Mouse (Mus musculus) ES-E14 (cell line): ENCODE measurements around the gene Tstd1. TPM values are rescaled to one million over a fixed set of nuclear protein-coding genes. Genes with fewer than 3 reads are reported as not detected.

Source experiments
- DNase-seq: peaks from one replicate; pipeline ENCODE4 v3.0.0-alpha.2; 2013; ENCODE audit warnings: low read depth, low spot score
- H3K27ac ChIP-seq: 2 replicates; pipeline ENCODE4 v1.5.1; 2012; ENCODE audit warnings: low read depth, mild to moderate bottlenecking, low read length, moderate library complexity, mixed read lengths; ENCODE audit not compliant: poor library complexity, insufficient read depth, severe bottlenecking
- H3K36me3 ChIP-seq: 2 replicates; pipeline ENCODE4 v1.6.1; 2012; ENCODE audit warnings: mild to moderate bottlenecking, low read length, moderate library complexity, mixed read lengths; ENCODE audit not compliant: control insufficient read depth, poor library complexity, insufficient read depth, severe bottlenecking
- H3K4me1 ChIP-seq, 2 experiments: fragments of 150-350 bp in 1 of 2; sonication (generic) in 1 of 2; 2 replicates each; pipeline ENCODE4 v1.6.1; 2012; ENCODE audit warnings: low read length in 2 of 2, mild to moderate bottlenecking in 1 of 2, mixed read lengths in 1 of 2; ENCODE audit not compliant: control insufficient read depth in 2 of 2, insufficient read depth in 2 of 2, poor library complexity in 1 of 2
- H3K4me3 ChIP-seq, 2 experiments: fragments of 150-350 bp in 1 of 2; sonication (generic) in 1 of 2; 2 replicates each; pipeline ENCODE4 v1.5.1; 2012; ENCODE audit warnings: low read length in 2 of 2, low read depth in 1 of 2, mild to moderate bottlenecking in 1 of 2, mixed read lengths in 1 of 2; ENCODE audit not compliant: insufficient read depth in 1 of 2, poor library complexity in 1 of 2, severe bottlenecking in 1 of 2
- H3K9ac ChIP-seq: 2 replicates; pipeline ENCODE4 v1.6.1; 2012; ENCODE audit warnings: low read depth, mild to moderate bottlenecking, low read length, mixed read lengths; ENCODE audit not compliant: poor library complexity, insufficient read depth, severe bottlenecking
- H3K9me3 ChIP-seq: fragments of 150-350 bp; sonication (generic); 2 replicates; pipeline ENCODE4 v1.6.1; 2012; ENCODE audit warnings: low read depth, mild to moderate bottlenecking, low read length; ENCODE audit not compliant: control insufficient read depth, insufficient read depth
- CHD2 ChIP-seq: IDR thresholded peaks from 2 replicates; pipeline ENCODE4 v1.6.1; 2014; ENCODE audit warnings: mild to moderate bottlenecking, low read depth, low read length, inconsistent platforms
- HCFC1 ChIP-seq: IDR thresholded peaks from 2 replicates; pipeline ENCODE4 v1.6.1; 2012; ENCODE audit warnings: low read length, inconsistent platforms, borderline replicate concordance; ENCODE audit not compliant: insufficient read depth
- MAFK ChIP-seq: IDR thresholded peaks from 2 replicates; pipeline ENCODE4 v1.6.1; 2014; ENCODE audit warnings: mild to moderate bottlenecking, low read depth, low read length, inconsistent platforms; ENCODE audit not compliant: insufficient read depth
- ZC3H11A ChIP-seq: IDR thresholded peaks from 2 replicates; pipeline ENCODE4 v1.6.1; 2012; ENCODE audit warnings: low read depth, mild to moderate bottlenecking, inconsistent platforms, low read length, borderline replicate concordance
- ZNF384 ChIP-seq: IDR thresholded peaks from 2 replicates; pipeline ENCODE4 v1.6.1; 2012; ENCODE audit warnings: low read depth, low read length, inconsistent platforms
- in situ Hi-C, 2 experiments: fragments of 600-800 bp; cut with MboI; formaldehyde crosslinking; loops; one replicate each; pipeline ENCODE4 v1.15.1; 2025; ENCODE audit warnings: low sequenced_read_pairs in 2 of 2, inconsistent platforms in 1 of 2; ENCODE audit not compliant: unreplicated experiment in 2 of 2
- total RNA-seq: library from RNA; depleted of rRNA; stranded (reverse); fragments of 300-350 nt; gene quantifications from 2 replicates; pipeline ENCODE4 v1.2.3, GENCODE M21; 2012

The Tstd1 gene
- total RNA-seq, 1 experiment: 6.2 TPM

DNA sequence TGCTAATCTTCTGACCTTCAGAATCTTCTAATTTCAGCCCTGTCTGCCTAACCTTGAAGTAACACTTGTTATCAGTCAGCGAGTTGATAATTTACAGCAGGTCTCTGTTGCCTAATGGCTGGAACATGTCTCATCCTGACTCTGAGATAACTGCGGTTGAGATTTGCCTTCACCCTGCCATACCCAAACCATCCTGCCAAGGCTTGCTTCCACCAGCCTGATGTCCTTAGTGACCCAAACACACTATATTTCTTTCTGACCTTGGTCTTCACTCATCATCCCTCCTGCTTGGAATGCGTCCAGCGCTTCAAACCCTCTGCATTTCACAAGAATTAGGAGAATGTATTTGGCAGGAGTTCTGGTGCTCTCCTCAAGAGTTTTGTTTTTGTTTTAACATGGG is 6.5 kb downstream of the Tstd1 start:
- no peak for TF ChIP-seq HCFC1
- no peak for TF ChIP-seq ZNF384
- in situ Hi-C loops: no loop called here
- no peaks in the 10 kb centered on the region for H3K9me3 ChIP-seq
- no peak overlapping the region for H3K27ac ChIP-seq
- no peak overlapping the region for H3K4me3 ChIP-seq
- H3K36me3 ChIP-seq: no peaks in the 10 kb centered on the region
- H3K4me1 ChIP-seq: peaks cover 2 to 5% of the 10 kb centered on the region in 2 experiments; a peak in 1 of 4 replicates
- DNase-seq: no peak
- H3K9ac ChIP-seq: no peak overlapping the region

DNA sequence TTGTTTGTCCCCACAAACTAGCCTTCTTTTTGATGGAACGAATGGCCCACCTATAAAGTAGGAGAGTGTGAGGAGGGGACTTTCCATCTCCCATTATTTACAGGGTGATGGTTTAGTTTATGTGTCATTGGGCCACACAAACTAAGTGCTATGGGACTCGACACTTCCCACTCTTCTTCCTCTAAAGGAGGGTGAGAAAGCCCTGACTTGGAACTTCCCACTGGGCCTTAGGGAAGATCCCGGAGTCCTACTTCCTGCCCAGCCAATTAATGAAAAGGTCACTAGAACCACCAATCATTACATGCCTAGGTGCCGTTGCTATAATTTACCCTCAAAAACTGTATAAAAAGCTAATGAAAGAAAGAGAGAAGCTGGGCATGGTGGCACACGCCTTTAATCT is 13.5 kb downstream of the Tstd1 start:
- Histone ChIP-seq H3K36me3 (no peaks in the 10 kb centered on the region), H3K4me1 (peaks cover 0 to 3% of the 10 kb centered on the region in 2 experiments; a peak in 1 of 4 replicates), H3K27ac (no peak overlapping the region), H3K9ac (no peak overlapping the region), H3K4me3 (no peak overlapping the region), H3K9me3 (no peaks in the 10 kb centered on the region)
- TF ChIP-seq HCFC1 (no peak), ZNF384 (no peak), CHD2 (no peak), MAFK (no peak), ZC3H11A (no peak)
- DNase-seq: no peak
- in situ Hi-C loops: no loop called here

DNA sequence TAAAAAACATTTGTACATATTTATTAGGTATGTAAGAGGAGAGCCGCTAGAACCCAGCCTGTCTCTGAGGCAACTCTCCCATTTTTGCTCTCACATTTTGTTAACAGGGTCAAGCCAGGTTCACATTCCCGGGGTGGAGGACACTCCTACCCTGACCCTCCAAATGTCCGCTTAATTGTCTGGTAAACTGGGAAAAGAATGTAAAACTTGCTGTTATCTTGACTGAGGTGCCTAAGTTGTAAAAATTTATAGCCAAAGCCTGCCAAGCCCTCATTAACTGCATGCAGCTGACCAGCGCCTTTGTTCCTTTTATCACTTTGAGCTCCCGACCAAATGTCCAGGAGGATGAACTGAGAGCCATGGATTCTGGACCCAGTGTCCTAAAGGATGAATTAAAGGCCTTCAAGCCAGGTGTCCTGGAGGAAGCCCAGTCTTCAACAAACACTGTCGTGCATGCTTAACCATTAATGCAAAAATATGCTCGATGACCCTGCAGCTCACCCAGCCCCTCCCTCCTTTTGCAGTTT is 16.7 kb downstream of the Tstd1 start:
- Histone ChIP-seq H3K9me3 (no peaks in the 10 kb centered on the region), H3K4me1 (peaks cover 7 to 8% of the 10 kb centered on the region in 2 experiments; a peak in 3 of 4 replicates), H3K27ac (no peak overlapping the region), H3K9ac (no peak overlapping the region), H3K36me3 (no peaks in the 10 kb centered on the region), H3K4me3 (no peak overlapping the region)
- TF ChIP-seq HCFC1 (no peak), CHD2 (no peak), MAFK (no peak), ZC3H11A (no peak)
- DNase-seq: no peak
- in situ Hi-C loops: no loop called here

DNA sequence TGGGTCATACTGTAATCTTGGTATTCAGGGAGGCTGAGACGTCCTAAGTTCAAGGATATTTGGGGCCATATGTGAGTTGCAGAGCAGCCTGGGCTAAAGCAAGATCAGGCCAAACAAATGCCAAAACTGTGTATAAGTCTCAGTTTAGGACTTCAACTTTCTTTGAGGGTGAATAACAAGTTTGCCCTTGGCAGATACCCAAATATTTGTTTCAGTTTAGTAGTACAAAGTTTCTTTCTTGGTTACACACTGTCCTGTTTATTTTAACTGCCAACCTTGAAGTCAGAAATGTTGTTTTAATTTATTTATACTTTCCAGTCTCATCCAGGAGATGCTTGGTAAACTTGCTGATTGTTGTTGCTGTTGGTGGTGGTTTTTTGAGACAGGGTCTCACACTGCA is 17.3 kb downstream of the Tstd1 start:
- Histone ChIP-seq H3K4me3 (no peak overlapping the region), H3K9me3 (no peaks in the 10 kb centered on the region), H3K27ac (no peak overlapping the region), H3K9ac (no peak overlapping the region), H3K36me3 (no peaks in the 10 kb centered on the region), H3K4me1 (peaks cover 7 to 10% of the 10 kb centered on the region in 2 experiments; a peak in 3 of 4 replicates)
- DNase-seq: no peak
- in situ Hi-C loops: no loop called here
- TF ChIP-seq HCFC1: no peak
- no peak for TF ChIP-seq ZC3H11A
- TF ChIP-seq CHD2: no peak
- TF ChIP-seq MAFK: no peak
- TF ChIP-seq ZNF384: no peak
